Mouse (Mus musculus) forebrain, embryonic 10.5 days (tissue): ENCODE measurements at regions not wholly inside any gene's neighbourhood (a gene's known extent, or its start where the extent isn't known, plus 50 kb on each side); places are given as distances from the start of the nearest gene placed in this dataset.

Experiments used
- DNase-seq: peaks from one replicate; pipeline ENCODE4 v3.0.0-alpha.2; 2017; ENCODE audit warnings: low spot score; ENCODE audit errors: extremely low spot score
- H3K27ac ChIP-seq: fragments of 300-500 bp; sonication (generic); 2 replicates; pipeline ENCODE4 v1.5.1; 2016; ENCODE audit warnings: mild to moderate bottlenecking
- H3K27me3 ChIP-seq: fragments of 300-500 bp; sonication (generic); 2 replicates; pipeline ENCODE4 v1.6.1; 2016; ENCODE audit warnings: mild to moderate bottlenecking; ENCODE audit not compliant: poor library complexity, severe bottlenecking
- H3K36me3 ChIP-seq: fragments of 300-500 bp; sonication (generic); replicated peaks from 2 replicates; pipeline ENCODE4 v1.6.1; 2016; ENCODE audit warnings: mild to moderate bottlenecking, moderate library complexity
- H3K4me1 ChIP-seq: fragments of 300-500 bp; sonication (generic); 2 replicates; pipeline ENCODE4 v1.6.1; 2016
- H3K4me3 ChIP-seq: fragments of 300-500 bp; sonication (generic); 2 replicates; pipeline ENCODE4 v1.5.1; 2016; ENCODE audit warnings: mild to moderate bottlenecking, moderate library complexity
- H3K9me3 ChIP-seq: fragments of 300-500 bp; sonication (generic); 2 replicates; pipeline ENCODE4 v1.6.1; 2016; ENCODE audit warnings: mild to moderate bottlenecking, moderate library complexity
- WGBS: fragments of 180-500 bp; shearing (Covaris S2); methylation state at CpG from one replicate; pipeline ENCODE4 v1.1.7; 2016; 5-methylcytosine and 5-hydroxymethylcytosine counted together

DNA sequence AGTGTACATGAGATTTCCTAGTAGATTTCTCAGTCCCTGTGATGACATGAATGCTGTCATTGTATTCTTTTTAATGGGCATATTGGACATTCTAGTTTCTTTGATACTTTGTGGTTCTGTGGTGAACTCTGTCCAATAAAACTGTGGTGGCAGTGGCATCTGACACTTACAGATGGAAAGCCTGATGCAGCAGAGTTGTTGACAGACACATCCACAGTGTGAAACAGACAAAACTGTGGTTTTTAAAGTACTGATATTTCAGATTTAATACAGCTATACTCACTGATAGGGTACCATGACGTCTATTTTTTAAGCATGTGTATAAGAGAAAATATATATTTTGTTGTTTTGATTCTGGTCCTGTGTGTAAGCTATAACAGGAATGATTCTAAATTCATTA is 818.0 kb downstream of the Trim52 start:
- WGBS = 91% methylated on average over 1 of the region's 1 CpGs
- no peaks in the 10 kb centered on the region for H3K36me3 ChIP-seq
- no peak for DNase-seq

DNA sequence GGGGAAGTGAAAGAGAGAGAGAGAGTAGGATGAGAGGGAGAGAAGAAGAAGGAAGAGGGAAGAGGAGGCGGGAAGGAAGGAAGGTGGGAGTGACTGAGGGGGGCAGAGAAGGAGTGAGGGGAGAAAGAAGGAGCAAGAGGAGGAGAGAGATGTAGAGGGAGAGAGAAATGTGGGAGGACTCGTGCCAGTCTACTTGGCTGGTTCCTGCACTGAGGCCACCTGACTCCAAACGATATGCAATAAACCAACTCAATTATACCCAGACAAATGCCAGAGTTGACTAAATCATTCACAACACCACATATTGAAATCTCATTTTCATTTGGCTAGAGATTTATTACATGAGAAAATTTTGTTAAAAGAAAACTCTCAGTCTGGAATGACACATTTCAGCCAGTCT is 818.4 kb downstream of the Trim52 start:
- no peak overlapping the region for H3K4me3 ChIP-seq
- H3K4me1 ChIP-seq = peaks cover 6% of the 10 kb centered on the region; the same call in 1 of the 2 replicates
- no peak overlapping the region for H3K27ac ChIP-seq
- WGBS = 90% methylated on average over 3 of the region's 3 CpGs
- no peak for DNase-seq
- no peaks in the 10 kb centered on the region for H3K9me3 ChIP-seq
- H3K36me3 ChIP-seq = no peaks in the 10 kb centered on the region
- no peaks in the 10 kb centered on the region for H3K27me3 ChIP-seq

More for the DNA sequence above, 818.0 kb downstream of the Trim52 start:
- Histone ChIP-seq H3K27me3 (no peaks in the 10 kb centered on the region), H3K27ac (no peak overlapping the region), H3K9me3 (no peaks in the 10 kb centered on the region), H3K4me1 (peaks cover 6% of the 10 kb centered on the region; the same call in 1 of the 2 replicates), H3K4me3 (no peak overlapping the region)

DNA sequence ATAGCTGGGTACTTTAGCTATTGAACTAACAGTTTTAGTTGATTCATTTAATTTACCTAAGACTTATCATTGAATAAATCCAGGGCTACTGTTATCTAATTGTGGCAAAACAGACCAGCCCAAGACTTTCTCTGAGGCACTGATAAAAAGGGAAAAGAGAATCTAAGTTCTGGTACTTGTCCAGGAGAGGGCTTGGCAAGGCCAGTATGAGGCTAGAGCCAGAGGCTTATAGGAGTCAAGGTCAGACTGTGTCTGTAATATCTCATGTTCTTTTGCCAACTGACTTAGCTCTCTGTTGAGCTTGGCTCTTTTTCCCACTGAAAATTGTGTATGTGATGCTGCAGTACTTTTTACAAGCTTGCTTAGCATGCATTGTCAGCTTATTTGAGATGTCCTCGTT is 839.3 kb downstream of the Trim52 start:
- no peak overlapping the region for H3K4me3 ChIP-seq
- no peak for DNase-seq
- peaks cover 3% of the 10 kb centered on the region for H3K4me1 ChIP-seq
- H3K36me3 ChIP-seq = no peaks in the 10 kb centered on the region
- no peak overlapping the region for H3K27ac ChIP-seq
- H3K9me3 ChIP-seq = no peaks in the 10 kb centered on the region
- no peaks in the 10 kb centered on the region; the same call in 1 of the 2 replicates for H3K27me3 ChIP-seq
- WGBS = 100% methylated on average over 1 of the region's 1 CpGs

DNA sequence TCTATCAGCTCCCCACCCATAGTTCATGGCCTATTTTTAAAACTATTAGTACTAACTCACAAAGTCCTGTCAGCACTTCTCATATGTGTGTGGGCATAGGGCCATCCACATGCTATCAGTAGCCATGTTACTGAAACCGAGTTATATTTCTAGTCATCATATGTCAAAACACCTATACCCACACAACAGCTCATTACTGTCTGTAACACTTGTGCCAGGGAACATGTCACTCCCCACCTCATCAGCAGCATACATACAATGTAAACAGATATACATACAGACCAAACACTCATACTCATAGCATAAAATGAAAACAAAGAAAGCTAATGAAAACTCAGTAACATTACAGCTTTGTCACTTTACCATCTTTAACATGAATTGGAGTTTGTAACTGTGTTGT is 872.0 kb downstream of the Trim52 start:
- Histone ChIP-seq H3K36me3 (no peaks in the 10 kb centered on the region), H3K4me1 (peaks cover 19% of the 10 kb centered on the region), H3K9me3 (no peaks in the 10 kb centered on the region), H3K4me3 (no peak overlapping the region), H3K27ac (no peak overlapping the region), H3K27me3 (peaks cover 44% of the 10 kb centered on the region)
- no peak for DNase-seq
- 88% methylated on average over 1 of the region's 1 CpGs for WGBS

DNA sequence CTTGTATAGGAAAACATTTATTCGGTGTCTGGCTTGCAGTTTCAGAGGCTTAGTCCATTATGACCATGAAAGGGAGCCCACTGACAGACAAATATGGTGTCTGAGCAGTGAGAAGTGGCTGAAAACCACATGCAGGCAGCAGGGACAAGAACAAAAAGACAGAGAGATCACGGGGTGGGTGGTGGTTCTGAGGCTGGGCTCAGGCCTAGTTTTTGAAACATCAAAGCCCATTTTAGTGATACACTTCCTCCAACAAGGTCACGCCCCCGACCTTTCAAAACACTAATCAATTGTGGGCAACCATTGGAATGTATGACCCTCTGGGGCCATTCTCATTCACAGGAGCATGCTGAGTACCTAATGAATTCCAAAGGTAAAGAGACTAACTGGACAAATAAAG is 874.8 kb downstream of the Trim52 start:
- peaks cover 19% of the 10 kb centered on the region for H3K4me1 ChIP-seq
- H3K4me3 ChIP-seq = no peak overlapping the region
- no peaks in the 10 kb centered on the region for H3K36me3 ChIP-seq
- peaks cover 50% of the 10 kb centered on the region for H3K27me3 ChIP-seq
- no peak overlapping the region for H3K27ac ChIP-seq
- 9% methylated on average over 4 of the region's 4 CpGs for WGBS
- DNase-seq = peak; percentile 69
- H3K9me3 ChIP-seq = no peaks in the 10 kb centered on the region

DNA sequence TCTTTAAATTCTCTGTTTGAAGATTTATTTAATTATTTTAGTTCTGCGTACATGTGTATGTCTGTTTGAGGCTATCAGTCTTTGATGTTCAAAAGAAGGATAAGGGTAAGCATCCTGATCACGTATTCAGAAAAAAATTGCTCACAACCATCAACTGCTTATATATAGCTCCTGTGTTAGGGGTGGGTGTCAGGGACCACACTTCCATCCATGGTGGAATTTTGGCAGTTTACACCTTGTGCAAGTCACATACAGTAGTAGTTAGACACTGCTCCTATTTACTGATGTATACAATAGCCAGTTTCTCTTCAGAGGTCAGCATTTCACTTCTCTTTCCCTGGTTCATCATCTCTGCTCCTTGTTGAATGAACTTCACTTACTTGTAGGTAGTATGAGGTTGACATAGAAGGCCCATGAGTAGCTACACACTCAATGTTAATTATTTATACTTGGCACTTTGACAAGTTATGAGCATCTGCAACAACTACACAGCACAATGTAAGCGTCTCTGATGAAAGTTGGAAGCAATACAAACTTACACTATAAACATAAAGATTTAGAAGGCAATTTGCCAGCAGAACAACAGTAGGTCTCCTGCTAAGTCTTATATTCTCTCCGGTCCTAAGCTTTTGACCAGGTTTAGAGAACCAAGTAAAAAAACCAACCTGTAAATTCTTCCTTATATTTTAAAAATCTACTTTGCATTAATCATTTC is 891.7 kb downstream of the Trim52 start:
- no peak overlapping the region for H3K4me3 ChIP-seq
- H3K4me1 ChIP-seq = no peaks in the 10 kb centered on the region
- DNase-seq = no peak
- H3K27me3 ChIP-seq = no peaks in the 10 kb centered on the region
- no peaks in the 10 kb centered on the region for H3K36me3 ChIP-seq
- 93% methylated on average over 4 of the region's 4 CpGs for WGBS
- no peaks in the 10 kb centered on the region for H3K9me3 ChIP-seq
- H3K27ac ChIP-seq = no peak overlapping the region

DNA sequence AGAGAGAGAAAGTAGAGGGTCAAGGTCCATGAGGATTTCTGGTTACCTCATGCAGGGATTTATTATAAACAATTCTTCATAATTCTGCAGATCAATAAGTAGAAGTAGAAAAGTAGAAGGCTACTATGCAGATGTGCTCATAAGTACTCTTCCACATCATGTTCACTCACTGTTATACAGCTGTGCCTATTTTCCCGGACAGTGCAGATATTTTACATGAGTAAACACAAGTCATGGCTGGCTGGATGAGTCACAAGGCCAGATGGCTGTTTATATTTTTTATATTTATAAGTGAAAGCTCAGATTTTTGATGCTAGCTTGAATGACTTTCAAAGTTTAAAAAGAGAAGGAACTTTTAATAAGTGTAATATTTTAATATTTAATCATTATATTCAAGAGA is 899.0 kb downstream of the Trim52 start:
- H3K36me3 ChIP-seq = no peaks in the 10 kb centered on the region
- no peaks in the 10 kb centered on the region for H3K27me3 ChIP-seq
- no peak overlapping the region for H3K27ac ChIP-seq
- 91% methylated on average over 1 of the region's 1 CpGs for WGBS
- no peak for DNase-seq
- H3K4me1 ChIP-seq = no peaks in the 10 kb centered on the region
- H3K4me3 ChIP-seq = no peak overlapping the region
- H3K9me3 ChIP-seq = no peaks in the 10 kb centered on the region

DNA sequence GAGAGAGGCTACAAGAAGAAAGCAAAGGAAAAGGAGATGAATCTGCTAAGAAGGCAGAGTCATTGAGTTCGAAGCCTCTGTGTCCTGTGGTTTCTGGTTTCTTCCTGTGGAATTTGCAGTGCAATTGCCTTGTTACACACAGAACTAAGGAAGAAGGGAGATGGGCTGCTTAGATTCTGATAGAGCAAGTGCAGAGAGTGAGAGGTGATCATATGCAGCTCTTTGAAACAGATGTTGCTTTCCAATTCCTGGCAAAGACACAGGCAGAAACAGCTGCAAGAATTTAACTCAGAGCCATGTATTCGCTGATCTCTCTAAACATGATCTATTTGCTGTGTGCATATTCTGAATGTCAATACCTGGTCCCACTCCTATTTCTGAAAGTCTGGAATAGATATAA is 903.6 kb downstream of the Trim52 start:
- no peaks in the 10 kb centered on the region for H3K36me3 ChIP-seq
- H3K4me1 ChIP-seq = no peaks in the 10 kb centered on the region
- no peaks in the 10 kb centered on the region for H3K9me3 ChIP-seq
- no peak for DNase-seq
- WGBS = 86% methylated on average over 2 of the region's 2 CpGs
- no peak overlapping the region for H3K4me3 ChIP-seq
- no peaks in the 10 kb centered on the region for H3K27me3 ChIP-seq
- no peak overlapping the region for H3K27ac ChIP-seq

DNA sequence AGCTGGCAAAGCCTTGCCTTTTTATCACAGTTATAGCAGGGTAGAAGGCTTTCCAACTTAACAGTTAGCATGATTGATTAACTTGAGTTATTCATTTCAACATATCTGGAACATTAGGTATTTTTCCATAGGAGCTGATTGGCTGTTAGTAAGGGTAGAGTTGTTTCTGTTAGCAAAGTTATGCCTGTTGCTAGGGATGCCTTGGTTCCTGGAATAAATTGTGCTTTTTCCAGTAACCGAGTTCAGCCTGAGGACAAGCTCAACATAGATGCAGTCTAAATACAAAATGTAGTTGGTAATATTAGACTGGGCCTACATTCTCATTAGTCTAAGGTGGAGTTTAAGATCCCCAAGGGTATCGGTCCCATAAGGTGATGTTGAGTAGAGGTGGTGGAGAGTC is 927.8 kb downstream of the Trim52 start:
- Histone ChIP-seq H3K4me1 (no peaks in the 10 kb centered on the region), H3K27me3 (no peaks in the 10 kb centered on the region), H3K36me3 (no peaks in the 10 kb centered on the region), H3K27ac (no peak overlapping the region), H3K4me3 (no peak overlapping the region), H3K9me3 (no peaks in the 10 kb centered on the region)
- DNase-seq = no peak
- WGBS = 95% methylated on average over 2 of the region's 2 CpGs

DNA sequence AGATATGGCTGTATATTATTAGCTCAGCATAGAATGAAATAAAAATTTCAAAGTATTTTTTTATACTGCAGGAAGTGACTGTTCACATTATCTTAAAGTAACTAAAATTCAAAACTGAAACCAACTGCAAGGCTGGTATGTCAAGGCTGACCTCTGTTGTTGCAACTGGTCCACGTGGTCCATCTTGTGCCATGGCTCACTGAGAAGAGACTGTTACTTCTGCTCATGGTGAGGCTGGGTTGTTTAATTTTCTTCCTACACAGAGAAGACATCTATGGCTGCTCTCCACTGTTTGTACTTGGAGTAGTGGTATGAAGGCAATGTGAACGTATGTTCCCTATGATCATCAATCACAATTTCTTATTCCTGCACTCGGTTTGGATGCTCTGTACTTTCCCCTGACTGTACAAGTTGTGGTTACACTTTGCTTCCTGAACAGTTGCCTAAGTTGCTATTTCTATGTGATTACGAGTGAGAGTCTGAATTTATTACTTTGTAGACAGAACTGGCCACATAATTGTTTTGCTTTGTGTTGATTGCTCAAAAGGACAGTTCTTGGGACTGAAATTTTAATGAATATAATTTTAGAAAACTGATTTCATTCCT is 946.1 kb downstream of the Trim52 start:
- no peaks in the 10 kb centered on the region for H3K36me3 ChIP-seq
- H3K4me1 ChIP-seq = no peaks in the 10 kb centered on the region
- no peaks in the 10 kb centered on the region for H3K27me3 ChIP-seq
- H3K9me3 ChIP-seq = no peaks in the 10 kb centered on the region
- 91% methylated on average over 4 of the region's 4 CpGs for WGBS
- H3K4me3 ChIP-seq = no peak overlapping the region
- no peak for DNase-seq
- H3K27ac ChIP-seq = no peak overlapping the region

DNA sequence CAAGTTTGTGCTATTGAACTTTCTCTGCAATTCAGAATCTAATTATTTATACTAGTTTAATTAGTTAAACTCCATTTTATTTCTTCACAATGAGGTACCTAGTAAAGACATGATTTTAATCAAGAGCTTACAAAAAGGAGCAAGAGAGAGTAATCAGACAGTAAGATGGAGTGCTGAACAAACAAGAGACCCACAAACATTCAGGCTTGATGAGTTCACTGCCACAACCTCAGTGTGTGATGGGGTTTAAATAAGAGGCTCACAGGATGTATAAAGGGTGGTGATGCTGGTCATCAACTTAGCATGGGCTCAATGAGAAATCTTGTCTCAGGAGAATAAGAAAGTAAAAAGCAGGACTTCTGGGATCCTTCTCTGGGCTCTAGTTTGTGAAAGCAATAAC is 962.6 kb downstream of the Trim52 start:
- peaks cover 37% of the 10 kb centered on the region for H3K4me1 ChIP-seq
- H3K4me3 ChIP-seq = no peak overlapping the region
- H3K27me3 ChIP-seq = no peaks in the 10 kb centered on the region
- no peak overlapping the region for H3K27ac ChIP-seq
- no peak for DNase-seq
- H3K9me3 ChIP-seq = no peaks in the 10 kb centered on the region
- H3K36me3 ChIP-seq = no peaks in the 10 kb centered on the region

DNA sequence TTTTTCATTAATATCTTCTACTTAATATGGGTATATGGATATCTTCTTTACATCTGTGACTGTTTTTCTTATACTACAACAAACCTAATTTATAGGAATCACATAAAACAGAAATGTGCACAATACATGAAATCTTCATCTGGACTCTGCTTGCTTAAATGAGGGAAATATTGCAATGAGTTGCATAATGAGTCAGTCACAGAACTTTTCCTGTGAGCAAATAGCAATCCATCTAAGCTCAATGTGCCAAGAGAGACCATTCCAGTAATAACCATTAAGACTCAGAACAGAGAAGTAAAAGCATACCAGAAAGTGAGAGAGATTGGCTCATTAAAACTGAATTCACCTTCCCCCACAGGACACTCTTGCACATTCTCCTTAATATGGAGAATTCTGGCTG is 974.4 kb downstream of the Trim52 start:
- H3K9me3 ChIP-seq = no peaks in the 10 kb centered on the region
- DNase-seq = no peak
- no peak overlapping the region for H3K27ac ChIP-seq
- no peaks in the 10 kb centered on the region for H3K4me1 ChIP-seq
- no peaks in the 10 kb centered on the region for H3K36me3 ChIP-seq
- no peaks in the 10 kb centered on the region for H3K27me3 ChIP-seq
- no peak overlapping the region for H3K4me3 ChIP-seq
